Mouse (Mus musculus) CH12.LX (cell line): ENCODE measurements around the gene Dvl2. TPM values are rescaled to one million over a fixed set of nuclear protein-coding genes. Genes with fewer than 3 reads are reported as not detected.

Source experiments
- DNase-seq: peaks from one replicate; pipeline ENCODE4 v3.0.0-alpha.2; 2013; ENCODE audit errors: extremely low read depth
- H3K27ac ChIP-seq: 2 replicates; pipeline ENCODE4 v1.5.1; 2012; ENCODE audit warnings: low read depth, mild to moderate bottlenecking, control low read depth, moderate library complexity; ENCODE audit not compliant: insufficient read depth
- H3K27me3 ChIP-seq: replicated peaks from 2 replicates; pipeline ENCODE3; 2012; ENCODE audit warnings: inconsistent platforms
- H3K36me3 ChIP-seq, 2 experiments: replicated peaks in 1 of 2; 2 replicates each; pipeline versions ENCODE3 to v1.6.1; 2012; ENCODE audit warnings: inconsistent platforms in 1 of 2, low read length in 1 of 2, mild to moderate bottlenecking in 1 of 2, mixed read lengths in 1 of 2, moderate library complexity in 1 of 2; ENCODE audit not compliant: control insufficient read depth in 1 of 2, insufficient read depth in 1 of 2
- H3K4me1 ChIP-seq, 2 experiments: 2 replicates each; pipeline ENCODE4 v1.6.1; 2012; ENCODE audit warnings: inconsistent platforms in 1 of 2, moderate library complexity in 1 of 2; ENCODE audit not compliant: insufficient read depth in 2 of 2, control insufficient read depth in 1 of 2
- H3K4me2 ChIP-seq: 2 replicates; pipeline ENCODE4 v1.6.1; 2012; ENCODE audit warnings: low read depth, mild to moderate bottlenecking, control low read depth; ENCODE audit not compliant: poor library complexity, insufficient read depth, severe bottlenecking
- H3K4me3 ChIP-seq, 3 experiments: fragments of 150-350 bp in 1 of 3; sonication (generic) in 1 of 3; replicated peaks in 1 of 3; 2 replicates each; pipeline versions ENCODE3 to v1.5.1; 2011 to 2012; ENCODE audit warnings: low read depth in 2 of 3, low read length in 2 of 3, mild to moderate bottlenecking in 2 of 3, moderate library complexity in 2 of 3, control low read depth in 1 of 3, improper control_type of control experiment in 1 of 3, inconsistent platforms in 1 of 3, mixed read lengths in 1 of 3; ENCODE audit not compliant: poor library complexity in 1 of 3
- H3K79me2 ChIP-seq: replicated peaks from 2 replicates; pipeline ENCODE4 v1.6.1; 2012; ENCODE audit warnings: mild to moderate bottlenecking, moderate library complexity; ENCODE audit not compliant: control insufficient read depth, poor library complexity, insufficient read depth, severe bottlenecking; ENCODE audit errors: extremely low read depth
- H3K9ac ChIP-seq: 2 replicates; pipeline ENCODE4 v1.6.1; 2012; ENCODE audit warnings: low read depth, mild to moderate bottlenecking, control low read depth, moderate library complexity; ENCODE audit not compliant: insufficient read depth
- H3K9me3 ChIP-seq: replicated peaks from 2 replicates; pipeline ENCODE3; 2012; ENCODE audit warnings: low read length, inconsistent platforms, mixed read lengths
- CHD2 ChIP-seq: IDR thresholded peaks from 2 replicates; pipeline ENCODE4 v1.6.1; 2011; ENCODE audit warnings: low read length, improper control_type of control experiment
- ELF1 ChIP-seq: IDR thresholded peaks from 2 replicates; pipeline ENCODE4 v1.6.1; 2014; ENCODE audit warnings: low read depth, mild to moderate bottlenecking, inconsistent platforms, low read length, improper control_type of control experiment
- ETS1 ChIP-seq: conservative IDR thresholded peaks from 2 replicates; pipeline ENCODE4 v1.6.1; 2012; ENCODE audit warnings: low read depth, mild to moderate bottlenecking, inconsistent platforms, low read length, improper control_type of control experiment, moderate library complexity
- GABPA ChIP-seq: IDR thresholded peaks from 2 replicates; pipeline ENCODE4 v1.6.1; 2012; ENCODE audit warnings: low read depth, low read length, improper control_type of control experiment, inconsistent platforms; ENCODE audit not compliant: insufficient replicate concordance
- JUN ChIP-seq: IDR thresholded peaks from 2 replicates; pipeline ENCODE4 v1.6.1; 2011; ENCODE audit warnings: low read depth, mild to moderate bottlenecking, low read length, improper control_type of control experiment, moderate library complexity; ENCODE audit not compliant: insufficient read depth
- JUND ChIP-seq: conservative IDR thresholded peaks from 2 replicates; pipeline ENCODE4 v1.6.1; 2011; ENCODE audit warnings: low read depth, low read length, improper control_type of control experiment
- MAX ChIP-seq: IDR thresholded peaks from 2 replicates; pipeline ENCODE4 v1.6.1; 2011; ENCODE audit warnings: low read length, improper control_type of control experiment
- MAZ ChIP-seq: IDR thresholded peaks from 2 replicates; pipeline ENCODE4 v1.6.1; 2012; ENCODE audit warnings: low read depth, mild to moderate bottlenecking, inconsistent platforms, low read length, improper control_type of control experiment, moderate library complexity
- MEF2A ChIP-seq: IDR thresholded peaks from 2 replicates; pipeline ENCODE4 v1.6.1; 2014; ENCODE audit warnings: low read depth, mild to moderate bottlenecking, inconsistent platforms, low read length, improper control_type of control experiment, borderline replicate concordance
- MXI1 ChIP-seq: IDR thresholded peaks from 2 replicates; pipeline ENCODE4 v1.6.1; 2011; ENCODE audit warnings: mild to moderate bottlenecking, low read depth, low read length, improper control_type of control experiment
- PAX5 ChIP-seq: IDR thresholded peaks from 2 replicates; pipeline ENCODE4 v1.6.1; 2012; ENCODE audit warnings: low read length, inconsistent platforms, mixed read lengths
- POLR2A ChIP-seq: IDR thresholded peaks from 2 replicates; pipeline ENCODE4 v1.6.1; 2011; ENCODE audit warnings: low read depth, mild to moderate bottlenecking, improper control_type of control experiment, low read length
- POLR2AphosphoS2 ChIP-seq: IDR thresholded peaks from 2 replicates; pipeline ENCODE4 v1.6.1; 2011; ENCODE audit warnings: low read depth, low read length, improper control_type of control experiment
- RCOR1 ChIP-seq: conservative IDR thresholded peaks from 2 replicates; pipeline ENCODE4 v1.6.1; 2012; ENCODE audit warnings: low read depth, mild to moderate bottlenecking, inconsistent platforms, low read length, improper control_type of control experiment
- SMC3 ChIP-seq: IDR thresholded peaks from 2 replicates; pipeline ENCODE4 v1.6.1; 2011; ENCODE audit warnings: low read depth, low read length, improper control_type of control experiment
- USF1 ChIP-seq: IDR thresholded peaks from 2 replicates; pipeline ENCODE4 v1.6.1; 2014; ENCODE audit warnings: low read depth, mild to moderate bottlenecking, inconsistent platforms, low read length, improper control_type of control experiment
- ZC3H11A ChIP-seq: IDR thresholded peaks from 2 replicates; pipeline ENCODE4 v1.6.1; 2012; ENCODE audit warnings: low read depth, mild to moderate bottlenecking, inconsistent platforms, low read length, improper control_type of control experiment
- ZKSCAN1 ChIP-seq: IDR thresholded peaks from 2 replicates; pipeline ENCODE4 v1.6.1; 2012; ENCODE audit warnings: low read depth, inconsistent platforms, low read length, improper control_type of control experiment, borderline replicate concordance
- ZNF384 ChIP-seq: IDR thresholded peaks from 2 replicates; pipeline ENCODE4 v1.6.1; 2012; ENCODE audit warnings: low read depth, low read length, improper control_type of control experiment, inconsistent platforms
- dilution Hi-C: fragments of 300-500 bp; cut with MboI; formaldehyde crosslinking; loops from 2 replicates; pipeline ENCODE4 v1.14.3; 2020; ENCODE audit warnings: low sequenced_read_pairs; ENCODE audit not compliant: extremely low pct_unique_long_range_greater_than_20kb, extremely low pct_ligation_motif_present
- in situ Hi-C: fragments of 300-500 bp; cut with MboI; formaldehyde crosslinking; loops from 3 replicates; pipeline ENCODE4 v1.14.3; 2019; ENCODE audit warnings: low sequenced_read_pairs, low pct_ligation_motif_present, low pct_unique_long_range_greater_than_20kb, mixed read lengths
- polyA plus RNA-seq: library from polyadenylated mRNA; unstranded; fragments of >175 nt; gene quantifications from 2 replicates; pipeline ENCODE4 v1.2.1, GENCODE M21; 2012; ENCODE audit warnings: low read depth; ENCODE audit not compliant: insufficient read length
- total RNA-seq, 2 experiments: library from RNA; depleted of rRNA; stranded (reverse); fragments of 300-350 nt in 1 of 2; fragments of >200 nt in 1 of 2; gene quantifications; 2 replicates each; pipeline ENCODE4 v1.2.3; 2012 to 2014

The Dvl2 gene
- total and polyA plus RNA-seq, 3 experiments, result 15.1 to 30.6 (median 27.1) TPM

GRCm38 (mm10) chr11:70029829-70030550 is 29.6 kb downstream of the Dvl2 start (continued):
- TF ChIP-seq MAX, result peak; percentile 59; the same call in 1 of the 2 replicates
- no peak for TF ChIP-seq JUN
- no peak for TF ChIP-seq ZKSCAN1
- TF ChIP-seq ELF1, result no peak; the same call in 1 of the 2 replicates

- TF ChIP-seq POLR2AphosphoS2 (no peak), ZNF384 (no peak), JUND (no peak), USF1 (no peak), GABPA (no peak), RCOR1 (no peak), POLR2A (no peak), MAZ (no peak), ZC3H11A (no peak), ETS1 (no peak), SMC3 (no peak), PAX5 (no peak), CHD2 (no peak), MEF2A (no peak), MAX (no peak), MXI1 (no peak), JUN (no peak)
- dilution Hi-C loops (no loop called here), in situ Hi-C loops (no loop called here)
- H3K4me3 ChIP-seq, result peak overlapping the region in 1 of 3 experiments; percentile 56
- H3K9ac ChIP-seq, result peak overlapping the region; percentile 21; the same call in 1 of the 2 replicates
- DNase-seq, result no peak
- peak overlapping the region; percentile 53 for H3K4me2 ChIP-seq
- no peak overlapping the region for H3K27ac ChIP-seq
- H3K27me3 ChIP-seq, result peaks cover 3% of the 10 kb centered on the region
- H3K79me2 ChIP-seq, result no peaks in the 10 kb centered on the region
- peaks cover 19 to 32% of the 10 kb centered on the region in 2 experiments for H3K4me1 ChIP-seq
- H3K9me3 ChIP-seq, result no peaks in the 10 kb centered on the region
- peaks cover 11 to 24% of the 10 kb centered on the region in 2 experiments for H3K36me3 ChIP-seq
These were observed 30.4 kb downstream of the Dvl2 start for GRCm38 (mm10) chr11:70030651-70031320.
